Mouse (Mus musculus): ENCODE data around the gene Bdnf. TPM values are rescaled to one million over a fixed set of nuclear protein-coding genes. Genes with fewer than 3 reads are reported as not detected.

Bdnf gene
- polyA plus RNA-seq, 1 experiment: 1.4 TPM

GRCm38 (mm10) chr2:109766772-109767171 is 92.3 kb downstream of the Bdnf start:
- TF ChIP-seq CTCF (conservative IDR thresholded peaks at IDR 0.05; ENCODE audit: insufficient read depth, insufficient read length, low read depth, low read length) (no peak), POLR2A (IDR thresholded peaks at IDR 0.05; ENCODE audit: low read depth, low read length) (no peak)
- no peak overlapping the region for H3K27ac ChIP-seq (ENCODE audit: insufficient read depth, low read depth, low read length)
- WGBS: 71% methylated on average over 2 of the region's 2 CpGs
- no peaks in the 10 kb centered on the region for H3K4me1 ChIP-seq (ENCODE audit: control insufficient read depth, insufficient read depth, low read length)
- no peaks in the 10 kb centered on the region for H3K36me3 ChIP-seq (ENCODE audit: control insufficient read depth, insufficient read depth, low read length)
- DNase-seq: no peak
- H3K4me3 ChIP-seq (ENCODE audit: insufficient read depth, low read depth, low read length): no peak overlapping the region
- no peaks in the 10 kb centered on the region for H3K27me3 ChIP-seq (replicated peaks; ENCODE audit: control insufficient read depth, insufficient read depth, low read length)

- TF ChIP-seq CTCF (conservative IDR thresholded peaks at IDR 0.05; ENCODE audit: insufficient read depth, insufficient read length, low read depth, low read length) (no peak), POLR2A (IDR thresholded peaks at IDR 0.05; ENCODE audit: low read depth, low read length) (no peak)
- DNase-seq: no peak
- 90% methylated on average over 3 of the region's 3 CpGs for WGBS
- Histone ChIP-seq H3K27ac (ENCODE audit: insufficient read depth, low read depth, low read length) (no peak overlapping the region), H3K4me1 (ENCODE audit: control insufficient read depth, insufficient read depth, low read length) (no peaks in the 10 kb centered on the region), H3K36me3 (ENCODE audit: control insufficient read depth, insufficient read depth, low read length) (no peaks in the 10 kb centered on the region), H3K4me3 (ENCODE audit: insufficient read depth, low read depth, low read length) (no peak overlapping the region), H3K27me3 (replicated peaks; ENCODE audit: control insufficient read depth, insufficient read depth, low read length) (no peaks in the 10 kb centered on the region)
Observed at GRCm38 (mm10) chr2:109768814-109769213, 94.3 kb downstream of the Bdnf start.

GRCm38 (mm10) chr2:109776374-109776773 is 101.9 kb downstream of the Bdnf start:
- no peaks in the 10 kb centered on the region for H3K4me1 ChIP-seq (ENCODE audit: control insufficient read depth, insufficient read depth, low read length)
- WGBS: 28% methylated on average over 6 of the region's 6 CpGs
- DNase-seq: no peak
- H3K27ac ChIP-seq (ENCODE audit: insufficient read depth, low read depth, low read length): no peak overlapping the region
- TF ChIP-seq CTCF (conservative IDR thresholded peaks at IDR 0.05; ENCODE audit: insufficient read depth, insufficient read length, low read depth, low read length): no peak
- H3K27me3 ChIP-seq (replicated peaks; ENCODE audit: control insufficient read depth, insufficient read depth, low read length): no peaks in the 10 kb centered on the region
- H3K36me3 ChIP-seq (ENCODE audit: control insufficient read depth, insufficient read depth, low read length): no peaks in the 10 kb centered on the region
- no peak overlapping the region for H3K4me3 ChIP-seq (ENCODE audit: insufficient read depth, low read depth, low read length)

Other genes with a start within 250 kb of the Bdnf start
- gene Lin7c, start 216.2 kb downstream of the Bdnf start, polyA plus RNA-seq (2012; rRNA removed): 8.3 and 13.2 TPM in 2 replicates
- gene Lgr4, start 242.9 kb downstream of the Bdnf start, polyA plus RNA-seq (2012; rRNA removed): 106 and 131 TPM in 2 replicates

Measured in kidney, adult 2 months (tissue).